Mouse (Mus musculus) lung, postnatal 0 days (tissue): ENCODE measurements at regions not wholly inside any gene's neighbourhood (a gene's known extent, or its start where the extent isn't known, plus 50 kb on each side); places are given as distances from the start of the nearest gene placed in this dataset.

Experiments
- CTCF ChIP-seq: IDR thresholded peaks from 2 replicates; pipeline ENCODE4 v1.5.1; 2016; ENCODE audit warnings: antibody characterized with exemption, mild to moderate bottlenecking
- EP300 ChIP-seq: IDR thresholded peaks from 2 replicates; pipeline ENCODE4 v1.6.1; 2016; ENCODE audit warnings: antibody characterized with exemption, mild to moderate bottlenecking, control low read depth

DNA sequence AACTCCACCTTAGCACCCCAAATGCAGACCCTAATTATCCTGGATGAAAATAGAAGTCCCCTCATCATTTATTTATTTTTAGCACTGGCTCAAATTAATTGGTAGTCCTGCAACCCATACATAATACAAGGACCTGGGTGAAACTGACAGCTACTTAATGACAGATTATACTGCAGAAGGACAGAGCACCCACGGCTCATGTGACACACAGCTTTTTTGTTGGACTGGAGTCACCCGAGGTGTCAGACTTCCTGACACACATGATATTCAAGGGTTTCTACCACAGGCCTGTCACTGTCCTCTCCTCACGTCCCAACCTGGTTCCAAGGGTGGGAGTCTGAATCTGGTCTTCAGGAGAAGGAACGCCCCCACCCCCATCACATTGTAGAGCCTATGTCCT is 156.5 kb downstream of the Kit start:
- no peak for TF ChIP-seq CTCF
- TF ChIP-seq EP300, result no peak
